Mouse (Mus musculus): Measurements from ENCODE around the gene Arhgap30. TPM values are rescaled to one million over a fixed set of nuclear protein-coding genes. Genes with fewer than 3 reads are reported as not detected.

Gene Arhgap30
- 0.90 and 0.92 TPM in 2 replicates for polyA plus RNA-seq (2015; fragmentation: Nextera tagmentation; extraction: Ambion mirVana)

GRCm38 (mm10) chr1:171388376-171389102 is at the start of gene Arhgap30:
TSS of gene Arhgap30 (plus strand) at chr1:171388954.

GRCm38 (mm10) chr1:171345225-171346094 is 43.3 kb upstream of the Arhgap30 start, which contains the start of the genes Nit1 and Pfdn2:
TSS of gene Nit1 (minus strand) at chr1:171345646.
TSS of gene Pfdn2 (plus strand) at chr1:171345670.

GRCm38 (mm10) chr1:171360656-171361055 is 28.1 kb upstream of the Arhgap30 start, which contains the start of gene Klhdc9:
TSS of gene Klhdc9 (minus strand) at chr1:171360798.

GRCm38 (mm10) chr1:171369845-171370556 is 18.8 kb upstream of the Arhgap30 start, which contains the start of gene Nectin4:
TSS of gene Nectin4 (plus strand) at chr1:171370099.

GRCm38 (mm10) chr1:171410947-171411484 is 22.3 kb downstream of the Arhgap30 start, which contains the start of gene Usf1:
TSS of gene Usf1 (plus strand) at chr1:171411313.

GRCm38 (mm10) chr1:171418660-171419059 is 29.9 kb downstream of the Arhgap30 start, which contains the start of gene Tstd1:
TSS of gene Tstd1 (plus strand) at chr1:171418872.

GRCm38 (mm10) chr1:171437264-171438013 is 48.7 kb downstream of the Arhgap30 start, which contains the start of gene F11r:
TSS of gene F11r (plus strand) at chr1:171437535.

Other genes with a start within 250 kb of the Arhgap30 start
- gene Sdhc, start 238.4 kb upstream of the Arhgap30 start, polyA plus RNA-seq (2015; fragmentation: Nextera tagmentation; extraction: Ambion mirVana): 300 and 349 TPM in 2 replicates
- 97.3 and 99.7 TPM in 2 replicates for gene Mpz, start 238.2 kb upstream of the Arhgap30 start, polyA plus RNA-seq (2015; fragmentation: Nextera tagmentation; extraction: Ambion mirVana)
- 86.8 and 98.4 TPM in 2 replicates for gene Pcp4l1, start 192.7 kb upstream of the Arhgap30 start, polyA plus RNA-seq (2015; fragmentation: Nextera tagmentation; extraction: Ambion mirVana)
- 0.27 and 0.43 TPM in 2 replicates for gene Nr1i3, start 175.0 kb upstream of the Arhgap30 start, polyA plus RNA-seq (2015; fragmentation: Nextera tagmentation; extraction: Ambion mirVana)
- gene Tomm40l, start 166.4 kb upstream of the Arhgap30 start, polyA plus RNA-seq (2015; fragmentation: Nextera tagmentation; extraction: Ambion mirVana): 43.0 and 46.0 TPM in 2 replicates
- gene Apoa2, start 163.9 kb upstream of the Arhgap30 start, polyA plus RNA-seq (2015; fragmentation: Nextera tagmentation; extraction: Ambion mirVana): 9.6 and 16.3 TPM in 2 replicates
- 44.9 and 51.8 TPM in 2 replicates for gene Fcer1g, start 154.6 kb upstream of the Arhgap30 start, polyA plus RNA-seq (2015; fragmentation: Nextera tagmentation; extraction: Ambion mirVana)
- 3.0 and 4.5 TPM in 2 replicates for gene Adamts4, start 138.5 kb upstream of the Arhgap30 start, polyA plus RNA-seq (2015; fragmentation: Nextera tagmentation; extraction: Ambion mirVana)
- gene Ndufs2, start 137.6 kb upstream of the Arhgap30 start, polyA plus RNA-seq (2015; fragmentation: Nextera tagmentation; extraction: Ambion mirVana): 292 and 295 TPM in 2 replicates
- gene B4galt3, start 118.6 kb upstream of the Arhgap30 start, polyA plus RNA-seq (2015; fragmentation: Nextera tagmentation; extraction: Ambion mirVana): 73.7 and 82.5 TPM in 2 replicates
- gene Ppox, start 107.8 kb upstream of the Arhgap30 start, polyA plus RNA-seq (2015; fragmentation: Nextera tagmentation; extraction: Ambion mirVana): 27.3 and 34.9 TPM in 2 replicates
- 66.3 and 73.0 TPM in 2 replicates for gene Usp21, start 101.0 kb upstream of the Arhgap30 start, polyA plus RNA-seq (2015; fragmentation: Nextera tagmentation; extraction: Ambion mirVana)
- 136 and 151 TPM in 2 replicates for gene Ufc1, start 93.9 kb upstream of the Arhgap30 start, polyA plus RNA-seq (2015; fragmentation: Nextera tagmentation; extraction: Ambion mirVana)
- gene Dedd, start 59.8 kb upstream of the Arhgap30 start, polyA plus RNA-seq (2015; fragmentation: Nextera tagmentation; extraction: Ambion mirVana): 36.3 and 36.4 TPM in 2 replicates
- 43.7 and 47.7 TPM in 2 replicates for gene Nit1, start 43.3 kb upstream of the Arhgap30 start, polyA plus RNA-seq (2015; fragmentation: Nextera tagmentation; extraction: Ambion mirVana)
- 137 and 153 TPM in 2 replicates for gene Pfdn2, start 43.3 kb upstream of the Arhgap30 start, polyA plus RNA-seq (2015; fragmentation: Nextera tagmentation; extraction: Ambion mirVana)
- gene Klhdc9, start 28.2 kb upstream of the Arhgap30 start, polyA plus RNA-seq (2015; fragmentation: Nextera tagmentation; extraction: Ambion mirVana): 6.6 and 7.4 TPM in 2 replicates
- 5.5 and 6.8 TPM in 2 replicates for gene Nectin4, start 18.9 kb upstream of the Arhgap30 start, polyA plus RNA-seq (2015; fragmentation: Nextera tagmentation; extraction: Ambion mirVana)
- 116 and 119 TPM in 2 replicates for gene Usf1, start 22.4 kb downstream of the Arhgap30 start, polyA plus RNA-seq (2015; fragmentation: Nextera tagmentation; extraction: Ambion mirVana)
- gene Tstd1, start 29.9 kb downstream of the Arhgap30 start, polyA plus RNA-seq (2015; fragmentation: Nextera tagmentation; extraction: Ambion mirVana): 2.3 and 2.7 TPM in 2 replicates
- 16.2 and 18.1 TPM in 2 replicates for gene F11r, start 48.6 kb downstream of the Arhgap30 start, polyA plus RNA-seq (2015; fragmentation: Nextera tagmentation; extraction: Ambion mirVana)
- 24.2 and 25.4 TPM in 2 replicates for gene Alyref2, start 114.5 kb downstream of the Arhgap30 start, polyA plus RNA-seq (2015; fragmentation: Nextera tagmentation; extraction: Ambion mirVana)
- not detected in 2 replicates for gene Itln1, start 146.3 kb downstream of the Arhgap30 start, polyA plus RNA-seq (2015; fragmentation: Nextera tagmentation; extraction: Ambion mirVana)
- gene Cd244a, start 170.2 kb downstream of the Arhgap30 start, polyA plus RNA-seq (2015; fragmentation: Nextera tagmentation; extraction: Ambion mirVana): 0.13 TPM in 1 of 2 replicates, not detected in the other
- 0.22 and 0.26 TPM in 2 replicates for gene Ly9, start 218.5 kb downstream of the Arhgap30 start, polyA plus RNA-seq (2015; fragmentation: Nextera tagmentation; extraction: Ambion mirVana)

All from neural tube, postnatal 0 days (tissue).